Mouse (Mus musculus) hindbrain, embryonic 11.5 days (tissue): Measurements from ENCODE around the gene Dok7. TPM values are rescaled to one million over a fixed set of nuclear protein-coding genes. Genes with fewer than 3 reads are reported as not detected.

Experiments used
- ATAC-seq: fragments of 200-750 bp; cut with Nextera tagmentation; 2 replicates; pipeline ENCODE4 v1.8.0; 2017; ENCODE audit warnings: mild to moderate bottlenecking, moderate TSS enrichment, moderate library complexity; ENCODE audit not compliant: low FRiP score
- DNase-seq: peaks from one replicate; pipeline ENCODE4 v3.0.0-alpha.2; 2015; ENCODE audit warnings: low spot score
- H3K27ac ChIP-seq: fragments of 300-500 bp; sonication (generic); 2 replicates; pipeline ENCODE4 v1.5.1; 2014; ENCODE audit warnings: mild to moderate bottlenecking, low read depth, low read length
- H3K27me3 ChIP-seq: fragments of 300-500 bp; sonication (generic); 2 replicates; pipeline ENCODE4 v1.6.1; 2014; ENCODE audit warnings: mild to moderate bottlenecking, low read length, moderate library complexity, mixed read lengths; ENCODE audit not compliant: control insufficient read depth, insufficient read depth
- H3K36me3 ChIP-seq: fragments of 300-500 bp; sonication (generic); 2 replicates; pipeline ENCODE4 v1.6.1; 2014; ENCODE audit warnings: mild to moderate bottlenecking, low read length, moderate library complexity, mixed read lengths; ENCODE audit not compliant: control insufficient read depth, insufficient read depth
- H3K4me1 ChIP-seq: fragments of 300-500 bp; sonication (generic); replicated peaks from 2 replicates; pipeline ENCODE4 v1.6.1; 2014; ENCODE audit warnings: low read length, mixed read lengths; ENCODE audit not compliant: control insufficient read depth, insufficient read depth
- H3K4me2 ChIP-seq: fragments of 300-500 bp; sonication (generic); replicated peaks from 2 replicates; pipeline ENCODE4 v1.6.1; 2014; ENCODE audit warnings: mild to moderate bottlenecking, low read depth, low read length
- H3K4me3 ChIP-seq: fragments of 300-500 bp; sonication (generic); 2 replicates; pipeline ENCODE4 v1.5.1; 2014; ENCODE audit warnings: low read depth, low read length
- H3K9ac ChIP-seq: fragments of 300-500 bp; sonication (generic); 2 replicates; pipeline ENCODE4 v1.6.1; 2014; ENCODE audit warnings: low read depth, low read length
- H3K9me3 ChIP-seq: fragments of 300-500 bp; sonication (generic); 2 replicates; pipeline ENCODE4 v1.6.1; 2016; ENCODE audit warnings: low read length; ENCODE audit not compliant: control insufficient read depth
- WGBS: fragments of 180-500 bp; shearing (Covaris S2); extraction: QIAGEN DNeasy Blood & Tissue Kit; methylation state at CpG from one replicate; pipeline ENCODE4 v1.1.7; 2014; 5-methylcytosine and 5-hydroxymethylcytosine counted together
- polyA plus RNA-seq: library from polyadenylated mRNA; unstranded; fragments of >200 nt; fragmentation: Nextera tagmentation; extraction: Ambion mirVana; gene quantifications from 2 replicates; pipeline ENCODE4 v1.2.1, GENCODE M21; 2014

Gene Dok7
- polyA plus RNA-seq, 1 experiment from 2014 or later: not detected

- no peak for ATAC-seq
- no peak overlapping the region for H3K9ac ChIP-seq
- no peaks in the 10 kb centered on the region for H3K36me3 ChIP-seq
- WGBS: 66% methylated on average over 3 of the region's 3 CpGs
- no peak overlapping the region for H3K27ac ChIP-seq
- no peak overlapping the region for H3K4me3 ChIP-seq
- H3K9me3 ChIP-seq: no peaks in the 10 kb centered on the region
- no peak for DNase-seq
- H3K4me2 ChIP-seq: no peak overlapping the region
- H3K4me1 ChIP-seq: no peaks in the 10 kb centered on the region
- no peaks in the 10 kb centered on the region for H3K27me3 ChIP-seq
Measured at GRCm38 (mm10) chr5:35134286-35134685, 77.7 kb downstream of the Dok7 start.

GRCm38 (mm10) chr5:35135903-35136302, 79.3 kb downstream of the Dok7 start:
- Histone ChIP-seq H3K4me1 (no peaks in the 10 kb centered on the region), H3K36me3 (no peaks in the 10 kb centered on the region), H3K4me3 (no peak overlapping the region), H3K9ac (no peak overlapping the region), H3K9me3 (no peaks in the 10 kb centered on the region), H3K27ac (no peak overlapping the region), H3K4me2 (no peak overlapping the region), H3K27me3 (no peaks in the 10 kb centered on the region)
- no peak for ATAC-seq
- 85% methylated on average over 5 of the region's 5 CpGs for WGBS
- no peak for DNase-seq

Other genes starting within 250 kb of the Dok7 start
- 1.7 and 2.7 TPM in 2 replicates for gene Msantd1, start 148.8 kb upstream of the Dok7 start, polyA plus RNA-seq
- 37.1 and 41.4 TPM in 2 replicates for gene Rgs12, start 107.3 kb upstream of the Dok7 start, polyA plus RNA-seq
- 0.34 and 0.47 TPM in 2 replicates for gene Hgfac, start 15.3 kb upstream of the Dok7 start, polyA plus RNA-seq
- gene Lrpap1, start 49.0 kb downstream of the Dok7 start, polyA plus RNA-seq: 104 TPM in 2 replicates
- gene Adra2c, start 221.6 kb downstream of the Dok7 start, polyA plus RNA-seq: 0.06 and 0.07 TPM in 2 replicates